ENCODE assay signal across 8 mouse cellular contexts in the genomic region with DNA sequence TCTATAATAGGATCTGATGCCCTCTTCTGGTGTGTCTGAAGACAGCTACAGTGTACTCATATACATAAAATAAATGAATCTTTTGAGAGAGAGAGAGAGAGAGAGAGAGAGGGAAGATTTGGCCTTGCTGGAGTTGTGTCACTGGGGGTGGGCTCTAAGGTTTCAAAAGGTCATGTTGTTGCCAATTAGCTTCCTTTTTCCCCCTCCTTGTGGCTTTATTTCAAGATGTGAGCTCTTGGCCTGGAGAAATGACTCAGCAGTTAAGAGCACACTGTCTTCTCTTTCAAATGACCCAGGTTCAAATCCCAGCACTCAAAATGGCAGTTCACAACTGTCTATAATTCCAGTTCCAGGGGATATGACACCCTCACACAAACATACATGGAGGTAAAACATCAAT.
"Had no signal": no experiment of that assay in that cellular context is flagged by ENCODE, and none has a peak within 500 bp of the region (broad histone marks: within the 10 kb centered on the region; RNA-seq: fewer than 3 reads in every experiment).

No protein-coding gene starts in this region.

- DNase-seq: lung, adult 18-20 months; lung, embryonic 14.5 days; lung, postnatal 10 days; lung, postnatal 4 days; right cerebral cortex, postnatal 14 days; thymus, adult 2 months; thymus, postnatal 25 days had no signal

- ATAC-seq: midbrain, embryonic 15.5 days had no signal
